ENCODE assay signal across 13 mouse cellular contexts in genomic region chr10:81202978-81203720, GRCm38 (mm10). TPM values are rescaled to one million over a fixed set of nuclear protein-coding genes. Genes with fewer than 3 reads are reported as not detected.
DNase-seq lines count a peak whose midpoint lies in the region; ATAC-seq lines count a peak whose summit lies in the region.
"Had no signal": no experiment of that assay in that cellular context is flagged by ENCODE, and none has a peak within 500 bp of the region (broad histone marks: within the 10 kb centered on the region; RNA-seq: fewer than 3 reads in every experiment).

No protein-coding gene starts in this region.

- H3K27me3 ChIP-seq in hindbrain, embryonic 13.5 days = peaks cover 18% of the 10 kb centered on the region
- peaks cover 18% of the 10 kb centered on the region for H3K27me3 ChIP-seq in hindbrain, embryonic 10.5 days (ENCODE audit: insufficient read depth, poor library complexity, severe bottlenecking)
- H3K27me3 ChIP-seq in intestine, embryonic 14.5 days (replicated peaks; ENCODE audit: control insufficient read depth, insufficient read depth, low read length) = no peaks in the 10 kb centered on the region
- H3K27me3 ChIP-seq in midbrain, embryonic 16.5 days (ENCODE audit: control insufficient read depth, insufficient read depth, low read depth, low read length) = no peaks in the 10 kb centered on the region; the same call in 1 of the 2 replicates
- H3K27me3 ChIP-seq in forebrain, embryonic 10.5 days (ENCODE audit: poor library complexity, severe bottlenecking) = peaks cover 22% of the 10 kb centered on the region

- WGBS in hindbrain, embryonic 13.5 days = 75% methylated on average over 8 of the region's 8 CpGs
- 68% methylated on average over 8 of the region's 8 CpGs for WGBS in hindbrain, embryonic 10.5 days
- WGBS in intestine, embryonic 14.5 days = 55% methylated on average over 8 of the region's 8 CpGs
- 75% methylated on average over 8 of the region's 8 CpGs for WGBS in midbrain, embryonic 16.5 days
- 72% methylated on average over 8 of the region's 8 CpGs for WGBS in forebrain, embryonic 10.5 days

- H3K4me1 ChIP-seq in hindbrain, embryonic 13.5 days (replicated peaks) = no peaks in the 10 kb centered on the region
- H3K4me1 ChIP-seq in hindbrain, embryonic 10.5 days (replicated peaks) = 0 out of 2 replicates have a peak, but pooled peaks cover 11% of the 10 kb centered on the region
- no peaks in the 10 kb centered on the region for H3K4me1 ChIP-seq in intestine, embryonic 14.5 days (replicated peaks; ENCODE audit: control insufficient read depth, insufficient read depth, low read length)
- no peaks in the 10 kb centered on the region for H3K4me1 ChIP-seq in midbrain, embryonic 16.5 days (ENCODE audit: control insufficient read depth, insufficient read depth, low read length)
- peaks cover 10% of the 10 kb centered on the region for H3K4me1 ChIP-seq in forebrain, embryonic 10.5 days
- H3K4me1 ChIP-seq: embryonic facial prominence, embryonic 13.5 days had no signal

- ATAC-seq in hindbrain, embryonic 13.5 days (ENCODE audit: low FRiP score) = peak; percentile 17; the same call in 1 of the 2 replicates
- peak; percentile 47; the same call in 1 of the 2 replicates for ATAC-seq in intestine, embryonic 14.5 days (replicated peaks; ENCODE audit: low FRiP score, low TSS enrichment, low read depth)
- peak; percentile 5; the same call in 1 of the 2 replicates for ATAC-seq in midbrain, embryonic 16.5 days

- H3K4me2 ChIP-seq in hindbrain, embryonic 13.5 days = no peak overlapping the region
- H3K4me2 ChIP-seq in intestine, embryonic 14.5 days (ENCODE audit: low read length) = no peak overlapping the region
- no peak overlapping the region for H3K4me2 ChIP-seq in midbrain, embryonic 16.5 days (ENCODE audit: low read length)
- H3K4me2 ChIP-seq: embryonic facial prominence, embryonic 13.5 days had no signal

- H3K27ac ChIP-seq in hindbrain, embryonic 13.5 days = 0 out of 2 replicates have a peak overlapping the region, but pooled peaks have one; percentile 30
- no peak overlapping the region for H3K27ac ChIP-seq in hindbrain, embryonic 10.5 days
- H3K27ac ChIP-seq in intestine, embryonic 14.5 days (ENCODE audit: low read depth) = no peak overlapping the region
- H3K27ac ChIP-seq in midbrain, embryonic 16.5 days (ENCODE audit: low read length) = peak overlapping the region; percentile 45; the same call in 1 of the 2 replicates
- no peak overlapping the region for H3K27ac ChIP-seq in forebrain, embryonic 10.5 days
- H3K27ac ChIP-seq: embryonic facial prominence, embryonic 13.5 days had no signal

- H3K9me3 ChIP-seq in hindbrain, embryonic 13.5 days = no peaks in the 10 kb centered on the region
- H3K9me3 ChIP-seq in hindbrain, embryonic 10.5 days = no peaks in the 10 kb centered on the region
- no peaks in the 10 kb centered on the region for H3K9me3 ChIP-seq in intestine, embryonic 14.5 days (ENCODE audit: control insufficient read depth, low read length)
- H3K9me3 ChIP-seq in midbrain, embryonic 16.5 days (replicated peaks; ENCODE audit: control insufficient read depth, low read length, poor library complexity, severe bottlenecking) = no peaks in the 10 kb centered on the region
- H3K9me3 ChIP-seq in forebrain, embryonic 10.5 days = no peaks in the 10 kb centered on the region
- H3K9me3 ChIP-seq: embryonic facial prominence, embryonic 13.5 days had no signal

- DNase-seq in hindbrain, embryonic 10.5 days (ENCODE audit: low spot score) = no peak
- peak; percentile 77 for DNase-seq in c-Kit-positive CD71-positive TER-119-positive erythroid progenitor cells, embryonic 14.5 days (ENCODE audit: low spot score)
- no peak for DNase-seq in intestine, embryonic 14.5 days (ENCODE audit: low spot score)
- DNase-seq in adrenal gland, adult 2 months = no peak
- DNase-seq in forebrain, embryonic 10.5 days (ENCODE audit: extremely low spot score, low spot score) = no peak
- no peak for DNase-seq in testis, postnatal 14 days (ENCODE audit: low spot score)
- DNase-seq: cerebellum, adult 11-12 months; right cerebral cortex, postnatal 4 days had no signal

- no peak overlapping the region for H3K9ac ChIP-seq in hindbrain, embryonic 13.5 days
- H3K9ac ChIP-seq in intestine, embryonic 14.5 days (ENCODE audit: low read length) = no peak overlapping the region
- H3K9ac ChIP-seq in midbrain, embryonic 16.5 days (ENCODE audit: low read depth, low read length) = no peak overlapping the region
- H3K9ac ChIP-seq: embryonic facial prominence, embryonic 13.5 days had no signal

- H3K4me3 ChIP-seq in hindbrain, embryonic 13.5 days = no peak overlapping the region
- H3K4me3 ChIP-seq in hindbrain, embryonic 10.5 days = no peak overlapping the region
- H3K4me3 ChIP-seq in intestine, embryonic 14.5 days (ENCODE audit: low read depth, low read length) = no peak overlapping the region
- H3K4me3 ChIP-seq in midbrain, embryonic 16.5 days (ENCODE audit: low read depth, low read length) = no peak overlapping the region
- no peak overlapping the region for H3K4me3 ChIP-seq in forebrain, embryonic 10.5 days
- H3K4me3 ChIP-seq: embryonic facial prominence, embryonic 13.5 days had no signal

- H3K36me3 ChIP-seq in hindbrain, embryonic 13.5 days = peaks cover 39% of the 10 kb centered on the region
- H3K36me3 ChIP-seq in hindbrain, embryonic 10.5 days = 0 out of 2 replicates have a peak, but pooled peaks cover 11% of the 10 kb centered on the region
- H3K36me3 ChIP-seq in intestine, embryonic 14.5 days (ENCODE audit: control insufficient read depth, insufficient read depth, low read length) = no peaks in the 10 kb centered on the region
- peaks cover 15% of the 10 kb centered on the region; the same call in 1 of the 2 replicates for H3K36me3 ChIP-seq in midbrain, embryonic 16.5 days (ENCODE audit: control insufficient read depth, insufficient read depth, low read length)
- H3K36me3 ChIP-seq in forebrain, embryonic 10.5 days (replicated peaks) = no peaks in the 10 kb centered on the region
- H3K36me3 ChIP-seq: embryonic facial prominence, embryonic 13.5 days had no signal

RNA-seq across cellular contexts. Expression of gene Nmrk2, which starts 1.3 kb away (rescaled TPM):
- polyA plus RNA-seq in hindbrain, embryonic 13.5 days (2015; fragmentation: Nextera tagmentation; extraction: Ambion mirVana) = 0.09 and 0.10 TPM in 2 replicates
- not detected in 2 replicates for polyA plus RNA-seq in hindbrain, embryonic 10.5 days (2016; fragmentation: Nextera tagmentation; extraction: Ambion mirVana)
- 0.22 TPM in 2 replicates for polyA plus RNA-seq in intestine, embryonic 14.5 days (2014; fragmentation: Nextera tagmentation; extraction: Ambion mirVana)
- polyA plus RNA-seq in midbrain, embryonic 16.5 days (2015; fragmentation: Nextera tagmentation; extraction: Ambion mirVana) = 0.19 TPM in 1 of 2 replicates, not detected in the other
- not detected for total RNA-seq in adrenal gland, adult 2 months (2021)
- not detected in 2 replicates for polyA plus RNA-seq in adrenal gland, adult 2 months (2012; rRNA removed)
- polyA plus RNA-seq in forebrain, embryonic 10.5 days (2016; fragmentation: Nextera tagmentation; extraction: Ambion mirVana) = not detected in 2 replicates
- polyA plus RNA-seq: embryonic facial prominence, embryonic 13.5 days had no signal

RNA-seq across cellular contexts. Expression of gene 4930442H23Rik, which starts 19.5 kb away (rescaled TPM):
- 0.13 and 0.26 TPM in 2 replicates for polyA plus RNA-seq in hindbrain, embryonic 13.5 days (2015; fragmentation: Nextera tagmentation; extraction: Ambion mirVana)
- not detected in 2 replicates for polyA plus RNA-seq in hindbrain, embryonic 10.5 days (2016; fragmentation: Nextera tagmentation; extraction: Ambion mirVana)
- not detected in 2 replicates for polyA plus RNA-seq in intestine, embryonic 14.5 days (2014; fragmentation: Nextera tagmentation; extraction: Ambion mirVana)
- not detected in 2 replicates for polyA plus RNA-seq in midbrain, embryonic 16.5 days (2015; fragmentation: Nextera tagmentation; extraction: Ambion mirVana)
- not detected for total RNA-seq in adrenal gland, adult 2 months (2021)
- 0.12 TPM in 1 of 2 replicates, not detected in the other for polyA plus RNA-seq in adrenal gland, adult 2 months (2012; rRNA removed)
- polyA plus RNA-seq in forebrain, embryonic 10.5 days (2016; fragmentation: Nextera tagmentation; extraction: Ambion mirVana) = not detected in 2 replicates
- polyA plus RNA-seq: embryonic facial prominence, embryonic 13.5 days; lung, embryonic 16.5 days; thymus, postnatal 0 days had no signal

RNA-seq across cellular contexts. Expression of gene Dapk3, which starts 20.3 kb away (rescaled TPM):
- polyA plus RNA-seq in hindbrain, embryonic 13.5 days (2015; fragmentation: Nextera tagmentation; extraction: Ambion mirVana) = 59.1 and 61.7 TPM in 2 replicates
- 58.3 and 75.6 TPM in 2 replicates for polyA plus RNA-seq in hindbrain, embryonic 10.5 days (2016; fragmentation: Nextera tagmentation; extraction: Ambion mirVana)
- polyA plus RNA-seq in intestine, embryonic 14.5 days (2014; fragmentation: Nextera tagmentation; extraction: Ambion mirVana) = 57.8 and 58.8 TPM in 2 replicates
- polyA plus RNA-seq in midbrain, embryonic 16.5 days (2015; fragmentation: Nextera tagmentation; extraction: Ambion mirVana) = 52.5 and 58.3 TPM in 2 replicates
- 10 to 100 TPM; 74.6 to 76.7 TPM for total RNA-seq in adrenal gland, adult 2 months (2021)
- polyA plus RNA-seq in adrenal gland, adult 2 months (2012; rRNA removed) = 100 and 127 TPM in 2 replicates
- 41.6 and 44.9 TPM in 2 replicates for polyA plus RNA-seq in forebrain, embryonic 10.5 days (2016; fragmentation: Nextera tagmentation; extraction: Ambion mirVana)

RNA-seq across cellular contexts. Expression of gene Eef2, which starts 26.7 kb away (rescaled TPM):
- 561 and 576 TPM in 2 replicates for polyA plus RNA-seq in hindbrain, embryonic 13.5 days (2015; fragmentation: Nextera tagmentation; extraction: Ambion mirVana)
- 495 and 570 TPM in 2 replicates for polyA plus RNA-seq in hindbrain, embryonic 10.5 days (2016; fragmentation: Nextera tagmentation; extraction: Ambion mirVana)
- polyA plus RNA-seq in intestine, embryonic 14.5 days (2014; fragmentation: Nextera tagmentation; extraction: Ambion mirVana) = 484 and 490 TPM in 2 replicates
- 535 and 543 TPM in 2 replicates for polyA plus RNA-seq in midbrain, embryonic 16.5 days (2015; fragmentation: Nextera tagmentation; extraction: Ambion mirVana)
- total RNA-seq in adrenal gland, adult 2 months (2021) = 1,000 to 10,000 TPM; 1,393 to 1,508 TPM
- 1,342 and 1,424 TPM in 2 replicates for polyA plus RNA-seq in adrenal gland, adult 2 months (2012; rRNA removed)
- polyA plus RNA-seq in forebrain, embryonic 10.5 days (2016; fragmentation: Nextera tagmentation; extraction: Ambion mirVana) = 596 and 599 TPM in 2 replicates

RNA-seq across cellular contexts. Expression of gene Atcay, which starts 27.5 kb away (rescaled TPM):
- polyA plus RNA-seq in hindbrain, embryonic 13.5 days (2015; fragmentation: Nextera tagmentation; extraction: Ambion mirVana) = 68.1 TPM in 2 replicates
- polyA plus RNA-seq in hindbrain, embryonic 10.5 days (2016; fragmentation: Nextera tagmentation; extraction: Ambion mirVana) = 7.6 and 25.9 TPM in 2 replicates
- polyA plus RNA-seq in intestine, embryonic 14.5 days (2014; fragmentation: Nextera tagmentation; extraction: Ambion mirVana) = 2.2 and 2.8 TPM in 2 replicates
- 96.8 and 102 TPM in 2 replicates for polyA plus RNA-seq in midbrain, embryonic 16.5 days (2015; fragmentation: Nextera tagmentation; extraction: Ambion mirVana)
- 1 to 10 TPM; 2.4 to 3.8 TPM for total RNA-seq in adrenal gland, adult 2 months (2021)
- polyA plus RNA-seq in adrenal gland, adult 2 months (2012; rRNA removed) = 1.4 and 1.6 TPM in 2 replicates
- 5.3 and 6.7 TPM in 2 replicates for polyA plus RNA-seq in forebrain, embryonic 10.5 days (2016; fragmentation: Nextera tagmentation; extraction: Ambion mirVana)

Comparison
In these comparisons a context has a peak if more than half of its experiments do, and no peak if none do; other contexts are left out.
1. H3K27ac ChIP-seq: peak in hindbrain, embryonic 13.5 days (single experiment) and midbrain, embryonic 16.5 days (single experiment); none in hindbrain, embryonic 10.5 days (single experiment), intestine, embryonic 14.5 days (single experiment) and forebrain, embryonic 10.5 days (single experiment).
2. Peak in every context shown above with its lines, with median percentiles within 50 percentile points of each other: ATAC-seq.